Mouse (Mus musculus) hindbrain, embryonic 14.5 days (tissue): Measurements from ENCODE around the gene Pde4d. TPM values are rescaled to one million over a fixed set of nuclear protein-coding genes. Genes with fewer than 3 reads are reported as not detected.

Source experiments
- ATAC-seq: fragments of 200-750 bp; cut with Nextera tagmentation; 2 replicates; pipeline ENCODE4 v1.8.0; 2017; ENCODE audit warnings: moderate number of reproducible peaks, mild to moderate bottlenecking, moderate TSS enrichment, moderate library complexity; ENCODE audit not compliant: low FRiP score
- DNase-seq: peaks from one replicate; pipeline ENCODE4 v3.0.0-alpha.2; 2015; ENCODE audit warnings: low spot score
- H3K27ac ChIP-seq: fragments of 300-500 bp; sonication (generic); 2 replicates; pipeline ENCODE4 v1.5.1; 2014; ENCODE audit warnings: mild to moderate bottlenecking, moderate library complexity
- H3K27me3 ChIP-seq: fragments of 300-500 bp; sonication (generic); 2 replicates; pipeline ENCODE4 v1.6.1; 2014; ENCODE audit warnings: mild to moderate bottlenecking, low read length, mixed read lengths; ENCODE audit not compliant: control insufficient read depth, insufficient read depth
- H3K36me3 ChIP-seq: fragments of 300-500 bp; sonication (generic); replicated peaks from 2 replicates; pipeline ENCODE4 v1.6.1; 2014; ENCODE audit not compliant: control insufficient read depth, insufficient read depth
- H3K4me1 ChIP-seq: fragments of 300-500 bp; sonication (generic); replicated peaks from 2 replicates; pipeline ENCODE4 v1.6.1; 2014; ENCODE audit warnings: antibody characterized with exemption, low read length, mixed read lengths; ENCODE audit not compliant: control insufficient read depth, insufficient read depth
- H3K4me2 ChIP-seq: fragments of 300-500 bp; sonication (generic); replicated peaks from 2 replicates; pipeline ENCODE4 v1.6.1; 2014; ENCODE audit warnings: mild to moderate bottlenecking, moderate library complexity
- H3K4me3 ChIP-seq: fragments of 300-500 bp; sonication (generic); replicated peaks from 2 replicates; pipeline ENCODE4 v1.5.1; 2014; ENCODE audit warnings: mild to moderate bottlenecking, low read length
- H3K9ac ChIP-seq: fragments of 300-500 bp; sonication (generic); 2 replicates; pipeline ENCODE4 v1.6.1; 2014
- H3K9me3 ChIP-seq: fragments of 300-500 bp; sonication (generic); 2 replicates; pipeline ENCODE4 v1.6.1; 2016; ENCODE audit warnings: low read length; ENCODE audit not compliant: control insufficient read depth
- WGBS: fragments of 180-500 bp; shearing (Covaris S2); extraction: QIAGEN DNeasy Blood & Tissue Kit; methylation state at CpG from one replicate; pipeline ENCODE4 v1.1.7; 2014; 5-methylcytosine and 5-hydroxymethylcytosine counted together
- polyA plus RNA-seq: library from polyadenylated mRNA; unstranded; fragments of >200 nt; fragmentation: Nextera tagmentation; extraction: Ambion mirVana; gene quantifications from 2 replicates; pipeline ENCODE4 v1.2.1, GENCODE M21; 2014

Gene Pde4d
- polyA plus RNA-seq, 1 experiment from 2014 or later: 23.2 TPM

- Histone ChIP-seq H3K4me3 (no peak overlapping the region), H3K27me3 (no peaks in the 10 kb centered on the region), H3K36me3 (no peaks in the 10 kb centered on the region), H3K4me2 (no peak overlapping the region), H3K4me1 (no peaks in the 10 kb centered on the region), H3K9me3 (no peaks in the 10 kb centered on the region), H3K9ac (no peak overlapping the region), H3K27ac (no peak overlapping the region)
- ATAC-seq (no peak), DNase-seq (peak; percentile 79)
- WGBS: 46% methylated on average over 8 of the region's 8 CpGs
These were observed 1286.7 kb downstream of the Pde4d start for GRCm38 (mm10) chr13:109736290-109737078.

GRCm38 (mm10) chr13:109746492-109746891, 1296.7 kb downstream of the Pde4d start:
- Histone ChIP-seq H3K27me3 (no peaks in the 10 kb centered on the region), H3K4me2 (no peak overlapping the region), H3K4me1 (no peaks in the 10 kb centered on the region), H3K9me3 (no peaks in the 10 kb centered on the region), H3K36me3 (no peaks in the 10 kb centered on the region), H3K27ac (no peak overlapping the region), H3K4me3 (no peak overlapping the region), H3K9ac (no peak overlapping the region)
- ATAC-seq (no peak), DNase-seq (no peak)

- Histone ChIP-seq H3K4me3 (no peak overlapping the region), H3K9ac (no peak overlapping the region), H3K4me2 (no peak overlapping the region), H3K27me3 (no peaks in the 10 kb centered on the region), H3K4me1 (no peaks in the 10 kb centered on the region), H3K27ac (no peak overlapping the region), H3K9me3 (no peaks in the 10 kb centered on the region), H3K36me3 (no peaks in the 10 kb centered on the region)
- DNase-seq (no peak), ATAC-seq (no peak)
- 52% methylated on average over 8 of the region's 8 CpGs for WGBS
These were observed 1302.6 kb downstream of the Pde4d start for GRCm38 (mm10) chr13:109752236-109752863.

GRCm38 (mm10) chr13:109756854-109757253, 1307.1 kb downstream of the Pde4d start:
- Histone ChIP-seq H3K27ac (no peak overlapping the region), H3K9me3 (no peaks in the 10 kb centered on the region), H3K4me2 (no peak overlapping the region), H3K4me1 (no peaks in the 10 kb centered on the region), H3K36me3 (no peaks in the 10 kb centered on the region), H3K9ac (no peak overlapping the region), H3K4me3 (no peak overlapping the region), H3K27me3 (no peaks in the 10 kb centered on the region)
- DNase-seq (no peak), ATAC-seq (no peak)
- WGBS: 84% methylated on average over 5 of the region's 5 CpGs

- ATAC-seq (no peak), DNase-seq (peak; percentile 57)
- Histone ChIP-seq H3K36me3 (no peaks in the 10 kb centered on the region), H3K4me2 (no peak overlapping the region), H3K9ac (no peak overlapping the region), H3K4me3 (no peak overlapping the region), H3K9me3 (no peaks in the 10 kb centered on the region), H3K4me1 (no peaks in the 10 kb centered on the region), H3K27me3 (no peaks in the 10 kb centered on the region), H3K27ac (no peak overlapping the region)
- WGBS: 50% methylated on average over 5 of the region's 5 CpGs
These were observed 1309.5 kb downstream of the Pde4d start for GRCm38 (mm10) chr13:109759201-109759600.

- Histone ChIP-seq H3K9me3 (no peaks in the 10 kb centered on the region), H3K4me3 (no peak overlapping the region), H3K4me1 (no peaks in the 10 kb centered on the region), H3K36me3 (no peaks in the 10 kb centered on the region), H3K9ac (no peak overlapping the region), H3K27ac (no peak overlapping the region), H3K4me2 (no peak overlapping the region), H3K27me3 (no peaks in the 10 kb centered on the region)
- no peak for DNase-seq
- ATAC-seq: no peak
- WGBS: 64% methylated on average over 13 of the region's 13 CpGs
These were observed 1311.3 kb downstream of the Pde4d start for GRCm38 (mm10) chr13:109761081-109761480.

GRCm38 (mm10) chr13:109774791-109775190, 1325.0 kb downstream of the Pde4d start:
- H3K4me2 ChIP-seq: no peak overlapping the region
- DNase-seq (no peak), ATAC-seq (no peak)
- peaks cover 10% of the 10 kb centered on the region; the same call in 1 of the 2 replicates for H3K4me1 ChIP-seq
- H3K27me3 ChIP-seq: no peaks in the 10 kb centered on the region
- no peak overlapping the region for H3K4me3 ChIP-seq
- no peaks in the 10 kb centered on the region for H3K9me3 ChIP-seq
- H3K9ac ChIP-seq: no peak overlapping the region
- H3K36me3 ChIP-seq: peaks cover 8% of the 10 kb centered on the region; the same call in 1 of the 2 replicates
- no peak overlapping the region for H3K27ac ChIP-seq
- 59% methylated on average over 7 of the region's 7 CpGs for WGBS

GRCm38 (mm10) chr13:109775197-109775596, 1325.4 kb downstream of the Pde4d start:
- 26% methylated on average over 5 of the region's 5 CpGs for WGBS
- DNase-seq (no peak), ATAC-seq (peak; percentile 59; the same call in 1 of the 2 replicates)

GRCm38 (mm10) chr13:109776116-109776515, 1326.4 kb downstream of the Pde4d start:
- peak; percentile 97 for DNase-seq
- peaks cover 6% of the 10 kb centered on the region; the same call in 1 of the 2 replicates for H3K36me3 ChIP-seq
- peak; percentile 86 for ATAC-seq
- H3K4me3 ChIP-seq: no peak overlapping the region
- no peaks in the 10 kb centered on the region for H3K27me3 ChIP-seq
- H3K4me1 ChIP-seq: peaks cover 10% of the 10 kb centered on the region; the same call in 1 of the 2 replicates
- peak overlapping the region; percentile 32 for H3K4me2 ChIP-seq
- H3K9ac ChIP-seq: peak overlapping the region; percentile 10
- H3K9me3 ChIP-seq: no peaks in the 10 kb centered on the region
- WGBS: 3% methylated on average over 11 of the region's 11 CpGs
- H3K27ac ChIP-seq: no peak overlapping the region

More at GRCm38 (mm10) chr13:109775197-109775596, 1325.4 kb downstream of the Pde4d start:
- no peak overlapping the region for H3K9ac ChIP-seq
- no peaks in the 10 kb centered on the region for H3K9me3 ChIP-seq
- H3K4me1 ChIP-seq: peaks cover 10% of the 10 kb centered on the region; the same call in 1 of the 2 replicates
- H3K4me3 ChIP-seq: no peak overlapping the region
- no peaks in the 10 kb centered on the region for H3K27me3 ChIP-seq
- peaks cover 8% of the 10 kb centered on the region; the same call in 1 of the 2 replicates for H3K36me3 ChIP-seq
- H3K4me2 ChIP-seq: no peak overlapping the region
- H3K27ac ChIP-seq: no peak overlapping the region
